Mouse (Mus musculus): Measurements from ENCODE around the gene Polr1b. TPM values are rescaled to one million over a fixed set of nuclear protein-coding genes. Genes with fewer than 3 reads are reported as not detected.

Gene Polr1b
- polyA plus RNA-seq, 1 experiment from 2014 or later, result 17.8 TPM

GRCm38 (mm10) chr2:129081097-129081496 is 19.7 kb upstream of the Polr1b start:
- H3K27ac ChIP-seq (replicated peaks), result no peak overlapping the region

GRCm38 (mm10) chr2:129083514-129083913 is 17.3 kb upstream of the Polr1b start:
- 92% methylated on average over 5 of the region's 5 CpGs for WGBS
- Histone ChIP-seq H3K4me2 (replicated peaks) (no peak overlapping the region), H3K4me1 (no peaks in the 10 kb centered on the region), H3K9me3 (no peaks in the 10 kb centered on the region), H3K36me3 (peaks cover 54% of the 10 kb centered on the region), H3K27me3 (no peaks in the 10 kb centered on the region), H3K9ac (replicated peaks) (no peak overlapping the region), H3K4me3 (no peak overlapping the region), H3K27ac (replicated peaks) (no peak overlapping the region)
- ATAC-seq (replicated peaks), result no peak

More at GRCm38 (mm10) chr2:129081097-129081496, 19.7 kb upstream of the Polr1b start:
- Histone ChIP-seq H3K9ac (replicated peaks) (no peak overlapping the region), H3K4me2 (replicated peaks) (no peak overlapping the region), H3K4me1 (no peaks in the 10 kb centered on the region), H3K36me3 (peaks cover 65% of the 10 kb centered on the region), H3K27me3 (no peaks in the 10 kb centered on the region), H3K9me3 (no peaks in the 10 kb centered on the region), H3K4me3 (no peak overlapping the region)
- WGBS, result 74% methylated on average over 13 of the region's 13 CpGs
- no peak for ATAC-seq (replicated peaks)

GRCm38 (mm10) chr2:129084959-129085358 is 15.8 kb upstream of the Polr1b start:
- ATAC-seq (replicated peaks), result no peak
- no peak overlapping the region for H3K9ac ChIP-seq (replicated peaks)
- no peak overlapping the region for H3K4me2 ChIP-seq (replicated peaks)
- H3K9me3 ChIP-seq, result no peaks in the 10 kb centered on the region
- H3K36me3 ChIP-seq, result peaks cover 53% of the 10 kb centered on the region
- no peak overlapping the region for H3K4me3 ChIP-seq
- no peaks in the 10 kb centered on the region for H3K4me1 ChIP-seq
- no peaks in the 10 kb centered on the region for H3K27me3 ChIP-seq
- 59% methylated on average over 2 of the region's 2 CpGs for WGBS
- H3K27ac ChIP-seq (replicated peaks), result no peak overlapping the region

- Histone ChIP-seq H3K4me2 (replicated peaks) (no peak overlapping the region), H3K27ac (replicated peaks) (no peak overlapping the region), H3K36me3 (peaks cover 44% of the 10 kb centered on the region), H3K4me3 (no peak overlapping the region), H3K9me3 (no peaks in the 10 kb centered on the region), H3K27me3 (no peaks in the 10 kb centered on the region), H3K4me1 (no peaks in the 10 kb centered on the region), H3K9ac (replicated peaks) (no peak overlapping the region)
- ATAC-seq (replicated peaks), result no peak
- 89% methylated on average over 1 of the region's 1 CpGs for WGBS
Measured at GRCm38 (mm10) chr2:129087520-129087919, 13.3 kb upstream of the Polr1b start.

- 80% methylated on average over 4 of the region's 4 CpGs for WGBS
- no peaks in the 10 kb centered on the region for H3K27me3 ChIP-seq
- H3K9me3 ChIP-seq, result no peaks in the 10 kb centered on the region
- H3K27ac ChIP-seq (replicated peaks), result no peak overlapping the region
- peaks cover 61% of the 10 kb centered on the region for H3K36me3 ChIP-seq
- no peak for ATAC-seq (replicated peaks)
- no peak overlapping the region for H3K9ac ChIP-seq (replicated peaks)
- H3K4me2 ChIP-seq (replicated peaks), result no peak overlapping the region
- H3K4me1 ChIP-seq, result no peaks in the 10 kb centered on the region
- H3K4me3 ChIP-seq, result no peak overlapping the region
Measured at GRCm38 (mm10) chr2:129090370-129090769, 10.4 kb upstream of the Polr1b start.

- H3K36me3 ChIP-seq, result peaks cover 43% of the 10 kb centered on the region
- 91% methylated on average over 12 of the region's 12 CpGs for WGBS
- no peak overlapping the region for H3K9ac ChIP-seq (replicated peaks)
Measured at GRCm38 (mm10) chr2:129092810-129093209, 8.0 kb upstream of the Polr1b start.

GRCm38 (mm10) chr2:129093926-129094724 is 6.7 kb upstream of the Polr1b start:
- WGBS, result 90% methylated on average over 18 of the region's 18 CpGs
- no peak for ATAC-seq (replicated peaks)
- H3K27ac ChIP-seq (replicated peaks), result no peak overlapping the region

More at GRCm38 (mm10) chr2:129092810-129093209, 8.0 kb upstream of the Polr1b start:
- H3K27ac ChIP-seq (replicated peaks), result no peak overlapping the region
- no peak overlapping the region for H3K4me3 ChIP-seq
- H3K4me1 ChIP-seq, result no peaks in the 10 kb centered on the region
- H3K4me2 ChIP-seq (replicated peaks), result no peak overlapping the region
- no peak for ATAC-seq (replicated peaks)
- no peaks in the 10 kb centered on the region for H3K9me3 ChIP-seq
- no peaks in the 10 kb centered on the region for H3K27me3 ChIP-seq

GRCm38 (mm10) chr2:129112924-129113323 is 12.1 kb downstream of the Polr1b start:
- Histone ChIP-seq H3K27me3 (no peaks in the 10 kb centered on the region), H3K4me2 (replicated peaks) (no peak overlapping the region), H3K4me1 (no peaks in the 10 kb centered on the region), H3K4me3 (no peak overlapping the region), H3K9me3 (no peaks in the 10 kb centered on the region), H3K9ac (replicated peaks) (no peak overlapping the region), H3K36me3 (peaks cover 70% of the 10 kb centered on the region), H3K27ac (replicated peaks) (no peak overlapping the region)
- no peak for ATAC-seq (replicated peaks)
- 87% methylated on average over 5 of the region's 5 CpGs for WGBS

More at GRCm38 (mm10) chr2:129093926-129094724, 6.7 kb upstream of the Polr1b start:
- H3K4me1 ChIP-seq, result no peaks in the 10 kb centered on the region
- no peaks in the 10 kb centered on the region for H3K27me3 ChIP-seq
- H3K4me3 ChIP-seq, result no peak overlapping the region
- no peak overlapping the region for H3K9ac ChIP-seq (replicated peaks)
- no peaks in the 10 kb centered on the region for H3K9me3 ChIP-seq
- H3K4me2 ChIP-seq (replicated peaks), result no peak overlapping the region
- H3K36me3 ChIP-seq, result peaks cover 36% of the 10 kb centered on the region

- no peaks in the 10 kb centered on the region for H3K27me3 ChIP-seq
- no peak for ATAC-seq (replicated peaks)
- no peak overlapping the region for H3K27ac ChIP-seq (replicated peaks)
- WGBS, result 94% methylated on average over 9 of the region's 9 CpGs
- H3K9ac ChIP-seq (replicated peaks), result no peak overlapping the region
- no peaks in the 10 kb centered on the region for H3K4me1 ChIP-seq
- H3K9me3 ChIP-seq, result no peaks in the 10 kb centered on the region
- peaks cover 84% of the 10 kb centered on the region for H3K36me3 ChIP-seq
- H3K4me2 ChIP-seq (replicated peaks), result no peak overlapping the region
- H3K4me3 ChIP-seq, result no peak overlapping the region
Measured at GRCm38 (mm10) chr2:129115706-129116367, 15.0 kb downstream of the Polr1b start.

- Histone ChIP-seq H3K4me3 (no peak overlapping the region), H3K9me3 (no peaks in the 10 kb centered on the region), H3K27ac (replicated peaks) (no peak overlapping the region), H3K4me2 (replicated peaks) (no peak overlapping the region), H3K4me1 (no peaks in the 10 kb centered on the region), H3K27me3 (no peaks in the 10 kb centered on the region), H3K9ac (replicated peaks) (no peak overlapping the region), H3K36me3 (peaks cover 89% of the 10 kb centered on the region)
- 98% methylated on average over 1 of the region's 1 CpGs for WGBS
- no peak for ATAC-seq (replicated peaks)
Measured at GRCm38 (mm10) chr2:129116368-129116739, 15.6 kb downstream of the Polr1b start.

GRCm38 (mm10) chr2:129118061-129118460 is 17.3 kb downstream of the Polr1b start:
- Histone ChIP-seq H3K4me1 (no peaks in the 10 kb centered on the region), H3K4me3 (no peak overlapping the region), H3K9me3 (no peaks in the 10 kb centered on the region), H3K27ac (replicated peaks) (no peak overlapping the region), H3K4me2 (replicated peaks) (no peak overlapping the region), H3K9ac (replicated peaks) (no peak overlapping the region), H3K27me3 (no peaks in the 10 kb centered on the region), H3K36me3 (peaks cover 92% of the 10 kb centered on the region)
- 94% methylated on average over 12 of the region's 12 CpGs for WGBS
- no peak for ATAC-seq (replicated peaks)

GRCm38 (mm10) chr2:129121986-129122385 is 21.2 kb downstream of the Polr1b start:
- 96% methylated on average over 8 of the region's 8 CpGs for WGBS
- H3K27ac ChIP-seq (replicated peaks), result no peak overlapping the region
- H3K9me3 ChIP-seq, result no peaks in the 10 kb centered on the region
- H3K27me3 ChIP-seq, result no peaks in the 10 kb centered on the region
- no peak overlapping the region for H3K9ac ChIP-seq (replicated peaks)
- no peak overlapping the region for H3K4me2 ChIP-seq (replicated peaks)
- no peak for ATAC-seq (replicated peaks)
- no peaks in the 10 kb centered on the region for H3K4me1 ChIP-seq
- no peak overlapping the region for H3K4me3 ChIP-seq
- H3K36me3 ChIP-seq, result peaks cover 89% of the 10 kb centered on the region
